Mouse (Mus musculus): Measurements from ENCODE around the gene Kcnc1. TPM values are rescaled to one million over a fixed set of nuclear protein-coding genes. Genes with fewer than 3 reads are reported as not detected.

Gene Kcnc1
- total RNA-seq (2021): 100 to 1,000 TPM; 132 to 153 TPM
- long read RNA-seq, experiment 1, full-length matches to known transcripts: 3 of 37 reads
- long read RNA-seq, experiment 1, partial matches to known transcripts: 0 of 37 reads
- long read RNA-seq, experiment 1, other reads (novel, unspliced or antisense): 34 of 37 reads
- long read RNA-seq, experiment 2, full-length matches to known transcripts: 3 of 29 reads
- long read RNA-seq, experiment 2, partial matches to known transcripts: 1 of 29 reads
- long read RNA-seq, experiment 2, other reads (novel, unspliced or antisense): 25 of 29 reads

DNA sequence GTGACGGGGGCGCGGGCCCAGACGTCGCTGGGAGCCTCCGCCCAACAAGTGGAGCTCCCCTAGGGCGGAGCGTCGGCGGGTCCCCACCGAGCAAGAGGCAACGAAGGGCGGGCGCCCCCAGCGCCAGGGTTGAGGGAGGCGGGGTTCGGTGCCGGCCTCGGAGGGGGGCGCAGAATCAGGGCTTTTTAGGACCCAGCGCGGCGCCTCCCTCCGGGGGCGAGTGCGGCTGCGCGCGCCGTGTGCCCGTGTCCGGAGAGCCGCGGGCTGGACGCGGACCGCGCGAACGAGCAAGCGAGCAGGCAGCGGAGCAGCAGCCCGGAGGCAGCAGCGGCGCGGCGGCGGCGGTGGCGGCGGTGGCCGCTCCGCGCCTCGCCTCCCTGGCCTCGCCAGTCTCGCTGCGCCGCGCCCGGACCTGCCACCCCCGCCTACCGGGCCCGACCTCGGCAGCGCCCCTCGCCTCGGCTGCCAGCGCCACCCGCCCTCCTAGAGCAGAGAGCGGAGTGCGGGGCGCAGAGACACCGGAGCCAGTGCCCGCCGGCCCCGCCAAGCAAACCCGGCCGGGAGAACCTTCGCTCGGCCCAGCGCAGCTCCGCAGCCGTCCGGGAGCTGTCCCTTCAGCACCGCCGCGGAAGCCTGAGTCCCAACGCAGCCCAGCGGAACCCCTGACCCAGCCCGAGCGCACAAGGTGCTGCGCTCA lies at the start of gene Kcnc1:
Kcnc1 (plus strand) TSS at position 267 of the 697 bp plus-strand sequence.
- DNase-seq (ENCODE audit: low spot score in 2 of 2): peak; percentile 67 to 78

DNA sequence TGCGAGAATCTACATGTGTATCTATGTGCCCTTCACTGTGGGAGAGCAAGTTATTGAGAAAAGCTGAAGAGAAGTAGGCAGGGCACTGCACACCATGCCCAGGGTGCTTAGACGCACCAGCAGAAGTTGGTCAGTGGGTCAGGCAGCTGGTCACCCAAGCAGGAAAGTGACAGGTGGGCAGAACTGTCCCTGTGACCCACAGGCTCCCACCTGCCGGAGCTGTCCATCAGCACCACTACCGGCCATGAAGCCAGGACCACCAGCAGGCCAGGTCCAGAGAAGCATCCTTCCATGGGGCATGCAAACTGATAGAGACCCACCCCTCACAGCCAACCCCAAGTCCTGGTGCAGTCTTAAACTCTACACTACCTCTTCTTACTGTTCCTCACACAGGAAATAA lies 48.6 kb upstream of the Kcnc1 start:
- DNase-seq (ENCODE audit: low spot score in 2 of 2): no peak

DNA sequence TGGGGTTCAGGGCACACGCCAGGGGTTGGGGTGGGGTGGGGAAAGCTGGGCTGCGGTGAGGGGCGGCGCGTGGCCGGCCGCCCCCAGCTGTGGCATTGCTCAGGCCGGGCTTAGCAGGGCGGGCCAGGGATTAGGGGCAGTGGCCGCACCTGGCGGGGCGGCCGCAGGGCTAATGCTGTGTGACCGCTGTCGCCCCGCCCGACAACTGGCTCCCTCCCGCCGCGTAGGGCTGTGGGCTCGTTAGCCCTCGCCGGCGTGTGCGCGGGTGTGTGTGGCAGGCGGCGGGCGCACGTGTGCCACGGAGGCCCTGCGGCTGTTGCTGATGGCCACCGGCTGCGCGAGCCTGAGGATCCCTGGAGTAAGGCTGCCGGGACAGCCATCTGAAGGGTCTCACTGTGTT lies 47.5 kb upstream of the Kcnc1 start:
- DNase-seq (ENCODE audit: low spot score in 2 of 2): peak in 1 of 2 experiments; percentile 37

DNA sequence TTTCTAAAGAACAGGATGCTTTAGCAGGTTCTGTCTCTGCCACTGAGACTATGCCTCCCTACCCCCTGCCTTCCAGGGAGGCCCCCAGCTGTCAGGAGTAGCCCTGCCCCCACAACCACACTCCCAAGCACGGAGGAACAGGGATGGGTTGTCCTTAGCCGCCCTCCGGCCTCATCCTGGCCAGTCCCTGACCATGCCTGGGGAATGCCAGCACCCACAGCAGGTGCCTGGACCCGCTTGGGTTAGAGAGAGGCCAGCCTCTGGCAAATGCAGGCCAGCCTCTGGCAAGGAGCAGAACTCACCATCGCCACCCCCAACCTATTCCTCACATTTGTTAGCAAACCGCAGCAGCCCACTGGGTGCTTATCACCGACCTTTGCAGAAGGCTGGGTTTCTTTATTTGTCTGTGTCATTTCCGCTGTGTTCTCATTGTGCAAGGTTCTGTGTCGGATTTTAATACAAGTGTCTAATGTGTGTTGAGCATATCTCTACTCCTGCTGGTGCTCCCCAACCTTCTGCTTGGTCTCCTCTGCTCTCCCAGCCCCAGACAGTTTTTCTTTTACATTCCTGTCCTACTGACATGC lies 46.1 kb upstream of the Kcnc1 start:
- no peak for DNase-seq (ENCODE audit: low spot score in 2 of 2)

DNA sequence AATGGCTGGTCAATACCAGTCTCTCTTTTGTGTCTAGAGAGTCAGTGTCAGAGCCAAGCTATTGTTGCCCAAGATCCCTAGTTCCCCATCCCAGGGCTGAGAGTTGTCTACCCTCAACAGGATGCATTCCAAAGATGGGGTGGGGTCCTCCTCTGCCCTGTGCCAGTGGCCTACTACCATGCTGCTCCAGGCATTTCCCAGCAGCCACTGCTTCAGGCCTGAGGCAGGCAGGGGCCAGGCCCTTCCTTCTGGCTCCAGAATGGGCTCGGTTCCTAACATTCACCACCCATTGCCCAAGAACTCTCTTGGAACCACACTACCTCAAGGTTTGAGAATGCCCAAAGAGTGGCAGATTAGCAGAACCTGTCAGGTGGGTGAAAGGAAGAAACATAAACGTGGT lies 43.5 kb upstream of the Kcnc1 start:
- DNase-seq (ENCODE audit: low spot score in 2 of 2): no peak

DNA sequence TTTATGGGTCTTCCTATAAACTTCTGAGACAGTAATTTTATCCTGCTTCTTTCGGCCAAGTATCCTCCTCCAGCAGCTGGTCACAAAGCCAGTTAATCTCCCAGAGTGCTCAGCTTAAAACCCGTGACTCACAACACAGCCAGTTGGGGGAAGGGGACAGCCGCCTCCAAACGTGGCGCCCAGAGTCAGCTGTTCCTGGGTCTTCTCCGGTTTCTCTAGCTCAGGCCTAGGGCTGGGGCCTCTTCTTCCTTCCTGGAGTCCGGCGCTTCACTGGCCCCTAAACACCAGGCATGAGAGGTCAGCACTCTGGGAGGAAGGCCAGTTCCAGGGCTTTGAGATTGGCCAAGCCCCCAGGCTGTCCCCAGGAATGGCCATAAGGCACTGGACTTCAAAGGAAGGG lies 43.1 kb upstream of the Kcnc1 start:
- DNase-seq (ENCODE audit: low spot score in 2 of 2): no peak

DNA sequence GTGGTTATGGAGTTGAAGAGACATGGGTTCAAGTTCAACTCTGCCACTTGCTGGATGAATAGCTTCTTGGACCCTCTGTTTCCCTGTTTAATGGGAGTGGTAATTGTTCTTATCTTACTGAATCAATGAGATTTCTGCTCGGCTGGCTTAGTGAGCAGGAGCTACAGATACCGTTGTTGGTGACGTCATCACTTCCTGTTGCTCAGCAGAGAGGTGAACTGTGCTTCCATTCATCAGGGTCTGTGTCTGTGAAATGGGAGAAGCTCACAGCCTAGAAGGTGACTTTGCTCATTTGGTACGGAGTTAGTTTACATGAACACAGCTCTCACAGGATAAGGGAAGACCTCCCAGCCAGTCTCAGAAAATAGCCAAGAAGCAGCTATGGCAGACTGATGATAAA lies 42.4 kb upstream of the Kcnc1 start:
- DNase-seq (ENCODE audit: low spot score in 2 of 2): no peak

DNA sequence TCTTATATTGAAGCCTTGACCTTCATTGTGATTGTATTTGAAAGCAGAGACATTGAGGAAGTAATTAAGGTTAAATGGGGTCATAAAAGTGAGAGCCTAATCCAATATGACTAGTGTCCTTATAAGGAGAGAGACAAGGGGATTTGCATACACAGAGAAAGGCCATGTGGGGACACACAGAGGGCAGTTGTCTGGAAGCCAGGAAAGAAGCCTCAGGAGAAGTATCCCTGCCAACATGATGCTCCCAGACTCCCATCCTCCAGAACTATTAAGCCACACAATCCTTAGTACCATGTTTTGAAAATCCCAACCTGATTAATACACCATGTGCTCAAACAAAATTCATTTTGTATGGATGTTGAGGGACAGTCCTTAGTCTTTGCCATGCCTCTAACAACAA lies 34.5 kb upstream of the Kcnc1 start:
- no peak for DNase-seq (ENCODE audit: low spot score in 2 of 2)

DNA sequence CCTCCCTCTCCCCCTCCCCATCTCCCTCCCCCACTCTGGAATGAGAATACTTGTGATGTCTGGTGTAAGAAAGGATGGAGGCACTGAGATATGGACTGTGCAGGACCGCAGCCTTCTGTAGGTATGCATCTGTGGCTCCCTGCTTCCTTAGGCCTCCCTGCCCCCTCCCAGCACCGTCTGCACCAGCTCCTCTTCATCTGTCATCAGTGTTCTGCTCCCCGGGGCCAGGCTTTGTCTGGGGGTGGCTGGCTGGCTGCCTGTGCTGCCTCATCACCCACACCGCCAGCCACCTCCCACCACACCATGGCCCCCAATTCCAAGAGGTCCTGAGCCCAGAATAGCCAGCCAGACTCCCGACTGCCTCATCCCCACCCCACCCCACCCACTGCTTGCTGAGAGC lies 32.1 kb upstream of the Kcnc1 start:
- DNase-seq (ENCODE audit: low spot score in 2 of 2): peak in 1 of 2 experiments; percentile 43

DNA sequence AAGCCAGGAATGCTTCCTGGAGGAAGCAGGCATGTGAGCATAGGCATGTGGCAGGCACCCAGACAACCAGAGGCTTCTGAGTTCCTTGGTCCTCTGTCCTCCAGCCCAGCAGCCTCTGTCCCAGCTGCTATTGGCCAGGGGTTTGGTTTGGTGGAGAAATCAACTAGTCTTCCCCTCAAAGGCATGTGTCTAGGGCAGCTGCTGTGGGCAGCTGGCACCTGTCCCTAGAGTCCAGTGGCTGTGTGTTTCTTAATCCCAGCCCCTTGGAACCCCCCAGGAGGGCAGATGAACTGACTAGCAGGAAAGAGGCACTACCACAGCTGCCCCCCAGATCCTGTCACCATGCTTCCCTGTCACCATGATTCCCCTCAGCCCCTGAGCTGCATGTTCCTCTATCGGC lies 30.5 kb upstream of the Kcnc1 start:
- no peak for DNase-seq (ENCODE audit: low spot score in 2 of 2)

DNA sequence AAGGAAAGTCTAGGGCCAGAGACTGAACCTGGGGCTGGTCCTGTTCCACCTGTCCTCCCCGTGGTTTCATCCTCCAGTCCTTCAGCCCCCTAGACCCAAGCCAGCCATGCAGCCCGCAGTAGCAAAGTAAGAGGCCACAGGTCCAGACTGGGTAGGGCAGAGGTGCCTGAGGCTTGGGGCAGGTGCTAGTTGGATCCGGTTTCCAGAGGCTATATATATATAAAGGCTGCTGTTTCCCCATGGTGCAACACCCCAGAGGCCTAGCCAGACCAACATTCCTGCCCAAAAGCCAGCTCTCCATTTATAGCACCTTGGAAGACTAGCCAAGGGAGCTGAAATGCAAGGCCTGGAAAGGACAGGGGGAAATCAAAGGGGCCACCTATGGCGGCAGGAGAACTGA lies 25.2 kb upstream of the Kcnc1 start:
- DNase-seq (ENCODE audit: low spot score in 2 of 2): no peak

DNA sequence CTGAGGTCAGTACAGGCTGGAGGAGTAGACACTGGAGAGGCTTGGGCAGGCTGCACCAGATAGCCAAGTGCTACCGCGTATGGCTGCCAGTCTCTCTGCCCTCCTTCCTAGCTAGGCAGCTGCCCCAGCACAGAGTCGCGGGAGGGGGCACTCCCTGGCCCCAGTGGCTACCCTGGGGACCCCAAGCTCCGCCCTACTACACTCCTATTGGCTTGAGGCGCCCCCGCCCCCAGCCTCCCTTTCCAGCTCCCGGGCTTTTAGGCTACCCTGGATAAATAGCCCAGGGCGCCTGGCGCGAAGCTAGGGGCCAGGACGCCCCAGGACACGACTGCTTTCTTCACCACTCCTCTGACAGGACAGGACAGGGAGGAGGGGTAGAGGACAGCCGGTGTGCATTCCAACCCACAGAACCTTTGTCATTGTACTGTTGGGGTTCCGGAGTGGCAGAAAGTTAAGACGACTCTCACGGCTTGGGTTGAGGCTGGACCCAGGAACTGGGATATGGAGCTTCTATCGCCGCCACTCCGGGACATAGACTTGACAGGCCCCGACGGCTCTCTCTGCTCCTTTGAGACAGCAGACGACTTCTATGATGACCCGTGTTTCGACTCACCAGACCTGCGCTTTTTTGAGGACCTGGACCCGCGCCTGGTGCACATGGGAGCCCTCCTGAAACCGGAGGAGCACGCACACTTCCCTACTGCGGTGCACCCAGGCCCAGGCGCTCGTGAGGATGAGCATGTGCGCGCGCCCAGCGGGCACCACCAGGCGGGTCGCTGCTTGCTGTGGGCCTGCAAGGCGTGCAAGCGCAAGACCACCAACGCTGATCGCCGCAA lies 19.9 kb upstream of the Kcnc1 start, which contains the start of gene Myod1:
Myod1 (plus strand) TSS at position 303 of the 836 bp plus-strand sequence.
- DNase-seq (ENCODE audit: low spot score in 2 of 2): no peak

DNA sequence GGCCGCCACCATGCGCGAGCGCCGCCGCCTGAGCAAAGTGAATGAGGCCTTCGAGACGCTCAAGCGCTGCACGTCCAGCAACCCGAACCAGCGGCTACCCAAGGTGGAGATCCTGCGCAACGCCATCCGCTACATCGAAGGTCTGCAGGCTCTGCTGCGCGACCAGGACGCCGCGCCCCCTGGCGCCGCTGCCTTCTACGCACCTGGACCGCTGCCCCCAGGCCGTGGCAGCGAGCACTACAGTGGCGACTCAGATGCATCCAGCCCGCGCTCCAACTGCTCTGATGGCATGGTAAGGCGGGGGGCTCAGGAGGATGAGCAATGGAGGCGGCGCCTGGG lies 19.3 kb upstream of the Kcnc1 start:
- no peak for DNase-seq (ENCODE audit: low spot score in 2 of 2)

DNA sequence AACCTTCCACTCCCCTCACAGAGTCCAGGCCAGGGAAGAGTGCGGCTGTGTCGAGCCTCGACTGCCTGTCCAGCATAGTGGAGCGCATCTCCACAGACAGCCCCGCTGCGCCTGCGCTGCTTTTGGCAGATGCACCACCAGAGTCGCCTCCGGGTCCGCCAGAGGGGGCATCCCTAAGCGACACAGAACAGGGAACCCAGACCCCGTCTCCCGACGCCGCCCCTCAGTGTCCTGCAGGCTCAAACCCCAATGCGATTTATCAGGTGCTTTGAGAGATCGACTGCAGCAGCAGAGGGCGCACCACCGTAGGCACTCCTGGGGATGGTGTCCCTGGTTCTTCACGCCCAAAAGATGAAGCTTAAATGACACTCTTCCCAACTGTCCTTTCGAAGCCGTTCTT lies 18.2 kb upstream of the Kcnc1 start:
- no peak for DNase-seq (ENCODE audit: low spot score in 2 of 2)

DNA sequence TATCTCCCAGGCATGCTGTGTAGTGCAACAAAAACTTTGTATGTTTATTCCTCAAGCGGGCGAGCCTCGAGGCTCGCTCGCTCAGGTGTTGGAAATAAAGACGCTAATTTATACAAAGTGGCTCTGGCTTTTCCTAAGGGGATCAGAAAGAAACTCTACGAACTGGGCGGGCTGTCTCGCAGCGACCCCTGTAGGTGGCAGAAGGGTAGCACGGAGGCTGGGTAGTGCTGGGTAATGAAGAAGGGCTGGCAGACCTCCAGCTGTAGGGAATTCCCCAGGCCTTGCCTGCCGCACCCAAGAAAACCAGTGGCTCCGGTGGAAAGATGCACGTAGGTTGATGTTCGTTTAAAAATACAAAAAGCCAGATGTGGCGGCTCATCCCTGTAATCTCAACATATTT lies 17.3 kb upstream of the Kcnc1 start:
- DNase-seq (ENCODE audit: low spot score in 2 of 2): peak; percentile 76

DNA sequence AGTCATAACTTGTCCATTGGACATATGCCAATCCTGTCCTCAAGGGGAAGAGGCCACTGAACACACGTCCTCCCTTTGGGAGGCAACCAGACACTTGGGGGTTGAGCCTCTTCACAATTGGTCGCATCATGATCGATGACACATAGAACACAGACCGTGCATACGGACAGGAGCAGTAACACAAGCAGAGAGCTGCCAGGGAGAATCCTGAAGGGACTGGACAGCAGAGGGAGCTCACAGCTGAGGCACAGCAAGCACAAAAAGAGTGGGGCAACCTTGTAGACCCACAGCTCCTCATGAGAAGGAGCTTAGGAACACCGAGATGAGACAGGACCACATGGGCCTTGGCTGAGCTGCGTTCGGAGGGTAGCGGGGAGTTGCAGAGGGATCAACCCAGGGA lies 15.7 kb upstream of the Kcnc1 start:
- no peak for DNase-seq (ENCODE audit: low spot score in 2 of 2)

DNA sequence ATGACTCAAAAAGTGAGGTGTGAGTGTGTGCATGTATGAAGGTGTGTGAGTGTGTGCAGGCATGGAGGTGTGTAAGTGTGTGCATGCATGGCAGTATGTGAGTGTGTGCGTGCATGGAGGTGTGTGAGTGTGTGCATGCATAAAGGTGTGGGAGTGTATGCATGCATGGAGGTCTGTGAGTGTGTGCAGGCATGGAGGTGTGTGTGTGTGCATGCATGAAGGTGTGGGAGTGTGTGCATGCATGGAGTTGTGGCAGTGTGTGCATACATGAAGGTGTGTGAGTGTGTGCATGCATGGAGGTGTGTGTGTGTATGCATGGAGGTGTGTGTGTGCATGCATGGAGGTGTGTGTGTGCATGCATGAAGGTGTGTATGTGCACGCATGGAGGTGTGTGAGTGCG lies 8.9 kb upstream of the Kcnc1 start:
- no peak for DNase-seq (ENCODE audit: low spot score in 2 of 2)

DNA sequence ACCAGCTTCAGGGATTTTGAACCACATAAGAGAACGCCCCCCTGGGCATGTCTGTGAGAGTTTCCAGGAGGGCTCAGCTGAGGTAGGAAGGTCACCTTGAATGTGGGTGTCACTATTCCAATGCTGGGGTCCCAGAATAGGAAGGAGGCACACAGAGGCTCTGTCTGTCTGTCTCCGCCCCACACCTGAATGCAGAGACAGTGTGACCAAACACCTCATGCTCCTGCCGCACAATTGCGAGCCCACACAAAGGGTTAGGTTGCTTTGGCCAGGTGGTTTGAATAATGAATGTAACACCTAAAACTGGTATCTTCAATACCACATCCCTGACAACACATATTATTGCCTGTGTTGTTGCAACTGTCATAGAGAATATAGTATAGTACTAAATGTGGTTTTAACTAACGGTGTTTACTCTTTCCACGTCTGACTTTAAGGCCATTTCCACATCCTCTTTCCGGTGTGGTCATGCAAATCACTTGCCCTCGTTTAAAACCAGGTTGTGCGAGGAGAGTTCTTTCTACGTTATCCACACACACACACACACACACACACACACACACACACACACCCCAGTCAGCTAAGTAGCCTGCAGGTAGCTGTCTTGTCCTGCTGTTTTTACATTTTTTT lies 6.7 kb upstream of the Kcnc1 start:
- DNase-seq (ENCODE audit: low spot score in 2 of 2): no peak

DNA sequence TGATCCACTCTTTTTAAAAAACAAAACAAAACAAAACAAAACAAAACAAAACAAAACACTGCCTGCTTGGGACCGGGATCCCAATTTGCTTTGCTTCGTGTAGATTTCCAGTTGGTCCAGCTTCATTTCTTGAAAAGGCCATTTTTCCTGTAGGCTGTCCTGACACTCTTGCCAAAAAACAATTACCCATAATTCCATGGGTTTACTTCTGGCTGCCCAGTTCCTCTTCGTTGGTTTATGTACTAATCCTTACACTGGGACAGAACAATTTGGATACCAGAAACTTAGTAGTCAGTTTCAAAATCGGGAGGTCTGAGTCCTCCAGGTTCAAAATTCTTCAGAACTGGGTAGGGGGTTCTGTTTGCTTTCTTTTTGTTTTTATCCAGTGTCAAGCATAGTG lies 6.1 kb upstream of the Kcnc1 start:
- no peak for DNase-seq (ENCODE audit: low spot score in 2 of 2)

DNA sequence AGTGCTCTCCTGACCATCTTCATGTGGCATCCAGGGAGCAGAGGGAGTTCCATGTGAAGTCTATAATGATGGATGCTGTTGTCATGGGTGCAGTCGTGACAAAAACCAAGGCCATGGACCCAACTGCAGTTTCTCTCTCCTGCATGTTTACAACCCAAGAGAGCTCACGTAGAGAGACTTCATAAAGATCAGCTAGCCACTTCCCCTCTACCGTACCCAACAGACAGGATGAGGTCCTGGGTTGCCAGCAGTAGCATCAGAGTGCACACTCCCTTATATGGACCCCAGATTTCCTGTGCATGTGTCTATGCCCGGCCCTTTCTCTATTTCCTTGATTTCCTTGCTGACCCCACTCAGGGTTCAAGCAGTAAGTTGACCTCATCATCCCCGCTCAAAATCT lies 4.6 kb upstream of the Kcnc1 start:
- DNase-seq (ENCODE audit: low spot score in 2 of 2): no peak

DNA sequence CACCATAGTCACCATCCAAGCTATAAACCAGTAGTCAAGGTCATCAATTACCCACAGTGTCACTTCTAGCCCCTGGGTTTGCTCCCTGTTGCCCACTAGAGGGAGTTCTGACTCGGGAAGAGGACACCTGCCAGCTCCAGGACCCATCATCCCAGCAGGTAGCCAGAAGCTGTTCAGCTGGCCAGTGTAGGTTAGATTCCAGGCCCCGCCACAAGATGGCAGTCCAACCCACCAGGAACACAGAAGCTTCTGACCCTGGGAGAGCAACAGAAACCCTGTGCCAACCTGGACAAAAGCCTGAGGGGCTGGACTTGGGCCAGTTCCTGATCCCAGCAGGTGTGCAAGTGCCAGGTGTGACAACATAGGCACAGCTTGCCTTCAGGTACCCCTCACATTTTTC lies 3.2 kb upstream of the Kcnc1 start:
- peak; percentile 84 to 88 for DNase-seq (ENCODE audit: low spot score in 2 of 2)
